Mouse (Mus musculus): ENCODE data around the gene Xirp1. TPM values are rescaled to one million over a fixed set of nuclear protein-coding genes. Genes with fewer than 3 reads are reported as not detected.
"Not testable (repeated sequence)": the region's sequence is repeated elsewhere in the genome, so short reads cannot be mapped to it uniquely, and the experiment has no call there.

Xirp1 gene
- polyA plus RNA-seq, 1 experiment from 2014 or later, result 1.1 TPM

DNA sequence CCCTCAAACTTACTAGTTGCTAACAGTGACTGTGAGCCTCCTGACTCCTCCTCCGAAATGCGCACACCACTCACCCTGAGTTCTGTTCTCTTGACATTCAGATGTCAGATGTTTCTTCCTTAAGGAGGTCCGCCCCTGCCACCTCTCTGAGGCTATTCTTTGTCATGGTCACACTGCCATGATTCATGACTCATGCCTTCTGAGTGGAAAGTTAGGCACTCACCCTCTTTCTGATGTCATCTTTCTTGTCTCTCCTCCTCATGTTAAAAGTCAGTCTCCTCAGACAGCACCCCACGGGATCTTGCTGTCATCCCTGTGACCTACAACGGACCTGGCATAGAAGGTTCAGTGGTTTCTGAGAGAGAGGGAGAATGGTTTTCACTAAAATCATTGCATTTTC, 10.6 kb downstream of the Xirp1 start:
- Histone ChIP-seq H3K4me1 (replicated peaks; ENCODE audit: control insufficient read depth, insufficient read depth, low read length) (peaks cover 2% of the 10 kb centered on the region), H3K36me3 (ENCODE audit: control insufficient read depth, insufficient read depth, low read length) (no peaks in the 10 kb centered on the region), H3K4me2 (no peak overlapping the region), H3K4me3 (ENCODE audit: low read depth, low read length) (no peak overlapping the region), H3K9ac (ENCODE audit: low read depth, low read length) (no peak overlapping the region), H3K27me3 (replicated peaks; ENCODE audit: control insufficient read depth, insufficient read depth, low read length) (peaks cover 3% of the 10 kb centered on the region; the same call in 1 of the 2 replicates), H3K9me3 (ENCODE audit: control insufficient read depth, low read length) (no peaks in the 10 kb centered on the region), H3K27ac (ENCODE audit: low read depth, low read length) (no peak overlapping the region)
- 80% methylated on average over 5 of the region's 5 CpGs for WGBS
- DNase-seq (ENCODE audit: low spot score), result no peak
- no peak for ATAC-seq (replicated peaks; ENCODE audit: low FRiP score)

DNA sequence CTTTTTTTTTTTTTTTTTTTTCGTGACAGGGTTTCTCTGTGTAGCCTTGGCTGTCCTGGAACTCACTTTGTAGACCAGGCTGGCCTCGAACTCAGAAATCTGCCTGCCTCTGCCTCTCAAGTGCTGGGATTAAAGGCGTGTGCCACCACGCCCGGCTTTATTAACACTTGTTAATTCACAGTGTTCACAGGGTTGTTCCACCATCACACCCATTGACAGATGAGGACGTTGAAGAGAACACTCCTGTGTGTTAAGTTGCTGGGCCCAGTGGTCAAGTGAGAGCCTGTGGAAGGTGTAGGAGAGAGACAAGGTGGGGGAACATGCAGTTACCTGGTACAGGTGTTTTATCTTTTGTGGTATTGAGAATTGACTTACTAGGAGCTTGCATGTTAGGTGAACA, 11.2 kb downstream of the Xirp1 start:
- 82% methylated on average over 6 of the region's 6 CpGs for WGBS
- H3K27me3 ChIP-seq (replicated peaks; ENCODE audit: control insufficient read depth, insufficient read depth, low read length); H3K9ac ChIP-seq (ENCODE audit: low read depth, low read length); H3K9me3 ChIP-seq (ENCODE audit: control insufficient read depth, low read length); H3K4me1 ChIP-seq (replicated peaks; ENCODE audit: control insufficient read depth, insufficient read depth, low read length); DNase-seq (ENCODE audit: low spot score); ATAC-seq (replicated peaks; ENCODE audit: low FRiP score); H3K4me3 ChIP-seq (ENCODE audit: low read depth, low read length); H3K27ac ChIP-seq (ENCODE audit: low read depth, low read length); H3K36me3 ChIP-seq (ENCODE audit: control insufficient read depth, insufficient read depth, low read length); H3K4me2 ChIP-seq: not testable (repeated sequence)

DNA sequence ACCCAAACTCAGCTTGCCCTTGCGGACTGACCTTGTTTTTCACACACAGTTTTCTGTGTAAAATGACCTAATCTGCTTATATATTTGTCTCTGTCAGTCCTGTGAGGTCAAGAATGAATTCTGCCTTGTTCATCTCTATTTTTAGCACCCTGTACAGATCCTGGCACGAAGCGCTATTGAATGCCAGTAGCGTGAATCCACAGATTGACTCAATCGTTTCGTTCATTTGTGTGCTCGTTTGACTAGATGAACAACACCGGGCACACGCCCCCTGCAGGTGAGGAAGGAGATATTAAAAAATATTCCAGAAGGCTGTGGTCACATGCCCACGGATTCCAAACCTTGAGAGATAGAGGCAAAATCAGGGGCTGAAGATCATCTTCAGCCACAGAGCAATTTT, 11.9 kb downstream of the Xirp1 start:
- no peak for DNase-seq (ENCODE audit: low spot score)
- ATAC-seq (replicated peaks; ENCODE audit: low FRiP score), result peak; percentile 62
- Histone ChIP-seq H3K4me3 (ENCODE audit: low read depth, low read length) (peak overlapping the region; percentile 49), H3K27ac (ENCODE audit: low read depth, low read length) (no peak overlapping the region; the same call in 1 of the 2 replicates), H3K4me1 (replicated peaks; ENCODE audit: control insufficient read depth, insufficient read depth, low read length) (peaks cover 2% of the 10 kb centered on the region), H3K9me3 (ENCODE audit: control insufficient read depth, low read length) (no peaks in the 10 kb centered on the region), H3K4me2 (peak overlapping the region; percentile 91), H3K27me3 (replicated peaks; ENCODE audit: control insufficient read depth, insufficient read depth, low read length) (peaks cover 3% of the 10 kb centered on the region; the same call in 1 of the 2 replicates), H3K36me3 (ENCODE audit: control insufficient read depth, insufficient read depth, low read length) (no peaks in the 10 kb centered on the region), H3K9ac (ENCODE audit: low read depth, low read length) (no peak overlapping the region)
- WGBS, result 2% methylated on average over 10 of the region's 10 CpGs

DNA sequence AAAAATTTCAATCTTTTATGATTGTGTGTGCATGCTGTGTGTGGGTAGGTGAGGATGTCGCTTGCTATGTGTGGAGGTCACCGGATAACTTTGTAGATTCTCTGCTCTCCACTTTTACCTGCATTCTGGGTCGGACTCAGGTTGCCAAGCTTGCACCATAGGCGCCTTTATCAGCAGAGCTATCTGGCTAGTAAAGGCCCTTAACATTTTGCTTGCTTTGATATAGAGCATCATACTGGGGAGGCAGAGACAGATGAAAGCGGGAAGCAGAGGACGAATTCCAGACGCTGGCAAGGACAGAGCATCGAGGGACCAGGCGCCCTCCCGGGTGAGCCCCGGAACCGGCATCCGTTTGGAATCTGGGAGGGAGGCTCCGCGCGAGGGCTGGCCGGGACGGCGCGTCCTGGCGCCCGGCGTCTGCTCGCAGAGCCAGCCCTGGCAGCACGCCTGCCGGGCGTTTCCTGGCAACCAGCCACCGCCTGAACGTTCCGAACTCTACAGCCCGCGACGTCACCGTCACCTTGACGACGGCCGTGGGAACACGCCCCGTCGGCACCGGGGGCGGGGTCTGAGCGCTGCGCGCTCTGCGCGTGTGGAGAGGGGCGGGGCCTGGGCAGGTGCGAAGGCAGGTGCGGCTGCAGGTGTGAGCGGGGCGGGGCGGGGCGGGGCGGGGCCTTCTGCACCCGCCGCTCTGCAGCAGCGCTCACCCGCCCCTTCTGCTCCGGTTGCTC, 12.5 kb downstream of the Xirp1 start:
- Histone ChIP-seq H3K4me2 (peak overlapping the region; percentile 91), H3K36me3 (ENCODE audit: control insufficient read depth, insufficient read depth, low read length) (no peaks in the 10 kb centered on the region), H3K27me3 (replicated peaks; ENCODE audit: control insufficient read depth, insufficient read depth, low read length) (peaks cover 3% of the 10 kb centered on the region; the same call in 1 of the 2 replicates), H3K4me1 (replicated peaks; ENCODE audit: control insufficient read depth, insufficient read depth, low read length) (peaks cover 2% of the 10 kb centered on the region), H3K4me3 (ENCODE audit: low read depth, low read length) (peak overlapping the region; percentile 49), H3K9ac (ENCODE audit: low read depth, low read length) (peak overlapping the region; percentile 35), H3K27ac (ENCODE audit: low read depth, low read length) (peak overlapping the region; percentile 28), H3K9me3 (ENCODE audit: control insufficient read depth, low read length) (no peaks in the 10 kb centered on the region)
- WGBS, result 2% methylated on average over 55 of the region's 60 CpGs
- peak; percentile 87 for DNase-seq (ENCODE audit: low spot score)
- peak; percentile 93 for ATAC-seq (replicated peaks; ENCODE audit: low FRiP score)

DNA sequence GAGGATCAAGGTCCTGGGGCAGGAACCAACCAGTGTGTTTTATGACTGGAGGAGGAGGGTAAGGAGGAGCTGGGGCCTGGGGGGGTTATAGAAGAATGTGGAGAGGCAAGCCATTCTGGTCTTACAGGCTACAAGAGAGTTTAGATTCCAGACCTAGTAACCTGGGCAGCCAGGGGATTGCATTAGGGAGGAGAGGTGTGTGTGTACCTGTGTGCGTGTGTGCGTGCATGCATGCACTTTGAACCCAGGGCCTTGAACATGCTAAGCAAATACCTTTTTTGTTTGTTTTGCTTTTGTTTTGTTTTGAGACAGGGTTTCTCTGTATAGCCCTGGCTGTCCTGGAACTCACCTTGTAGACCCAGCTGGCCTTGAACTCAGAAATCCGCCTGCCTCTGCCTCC, 13.5 kb downstream of the Xirp1 start:
- Histone ChIP-seq H3K9ac (ENCODE audit: low read depth, low read length) (no peak overlapping the region), H3K4me1 (replicated peaks; ENCODE audit: control insufficient read depth, insufficient read depth, low read length) (peaks cover 2% of the 10 kb centered on the region), H3K36me3 (ENCODE audit: control insufficient read depth, insufficient read depth, low read length) (no peaks in the 10 kb centered on the region), H3K27ac (ENCODE audit: low read depth, low read length) (no peak overlapping the region), H3K9me3 (ENCODE audit: control insufficient read depth, low read length) (no peaks in the 10 kb centered on the region), H3K27me3 (replicated peaks; ENCODE audit: control insufficient read depth, insufficient read depth, low read length) (peaks cover 3% of the 10 kb centered on the region; the same call in 1 of the 2 replicates), H3K4me2 (no peak overlapping the region), H3K4me3 (ENCODE audit: low read depth, low read length) (no peak overlapping the region)
- no peak for DNase-seq (ENCODE audit: low spot score)
- ATAC-seq (replicated peaks; ENCODE audit: low FRiP score), result no peak
- 90% methylated on average over 3 of the region's 3 CpGs for WGBS

DNA sequence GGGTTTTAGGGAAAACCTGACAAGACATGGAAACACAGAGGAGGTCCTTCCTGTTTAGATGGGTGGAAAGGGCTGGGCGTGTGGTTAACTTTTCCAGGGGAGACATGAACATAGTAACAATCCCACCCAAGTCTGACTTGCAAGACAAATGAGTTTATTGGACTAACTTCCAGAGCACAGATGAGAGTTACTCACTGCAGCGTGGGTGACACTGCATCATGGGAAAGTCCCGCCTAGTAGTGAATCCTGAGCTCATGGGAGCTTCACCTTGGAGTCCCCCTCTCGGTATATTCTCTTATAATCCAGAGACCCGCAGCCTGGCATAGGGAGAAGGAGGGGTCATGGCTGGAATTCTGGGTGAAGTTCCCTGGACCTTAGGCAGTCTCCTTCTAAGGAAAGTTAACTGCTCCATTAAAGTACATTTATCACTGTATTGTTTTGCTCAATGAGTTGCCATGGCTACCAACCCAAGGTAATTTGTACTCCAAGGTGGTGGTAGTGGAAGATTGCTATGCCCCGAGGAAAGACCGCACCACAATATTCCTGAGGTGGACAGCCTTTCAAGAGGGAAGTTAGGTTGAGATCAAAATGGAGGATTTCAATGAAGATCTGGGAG, 14.1 kb downstream of the Xirp1 start:
- DNase-seq (ENCODE audit: low spot score), result no peak
- no peak for ATAC-seq (replicated peaks; ENCODE audit: low FRiP score)
- no peak overlapping the region for H3K27ac ChIP-seq (ENCODE audit: low read depth, low read length)

DNA sequence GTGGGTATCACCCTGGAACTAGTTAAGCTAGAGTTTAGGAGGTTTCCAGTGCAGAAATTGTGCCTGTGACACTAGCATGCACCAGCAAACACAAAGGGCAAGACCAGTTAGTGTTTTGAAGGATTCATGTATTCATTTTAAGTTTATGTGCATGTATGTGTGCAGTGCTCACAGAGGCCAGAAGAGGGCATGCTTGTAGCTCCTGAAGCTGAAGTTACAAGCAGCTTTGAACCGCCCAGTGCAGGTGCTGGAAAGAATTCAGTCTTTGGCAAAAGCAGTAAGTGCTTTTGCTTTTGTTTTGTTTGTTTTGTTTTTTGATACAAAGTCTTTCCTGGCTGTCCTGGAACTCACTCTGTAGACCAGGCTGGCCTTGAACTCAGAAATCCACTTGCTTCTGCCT, 15.6 kb downstream of the Xirp1 start:
- Histone ChIP-seq H3K4me1 (replicated peaks; ENCODE audit: control insufficient read depth, insufficient read depth, low read length) (peaks cover 6% of the 10 kb centered on the region; the same call in 1 of the 2 replicates), H3K36me3 (ENCODE audit: control insufficient read depth, insufficient read depth, low read length) (no peaks in the 10 kb centered on the region), H3K9ac (ENCODE audit: low read depth, low read length) (no peak overlapping the region), H3K4me2 (no peak overlapping the region), H3K27ac (ENCODE audit: low read depth, low read length) (no peak overlapping the region), H3K9me3 (ENCODE audit: control insufficient read depth, low read length) (no peaks in the 10 kb centered on the region), H3K27me3 (replicated peaks; ENCODE audit: control insufficient read depth, insufficient read depth, low read length) (no peaks in the 10 kb centered on the region), H3K4me3 (ENCODE audit: low read depth, low read length) (no peak overlapping the region)
- ATAC-seq (replicated peaks; ENCODE audit: low FRiP score) (no peak), DNase-seq (ENCODE audit: low spot score) (no peak)
- 81% methylated on average over 1 of the region's 1 CpGs for WGBS

More for the DNA sequence above, 14.1 kb downstream of the Xirp1 start:
- no peaks in the 10 kb centered on the region for H3K36me3 ChIP-seq (ENCODE audit: control insufficient read depth, insufficient read depth, low read length)
- H3K9ac ChIP-seq (ENCODE audit: low read depth, low read length), result no peak overlapping the region
- H3K9me3 ChIP-seq (ENCODE audit: control insufficient read depth, low read length), result no peaks in the 10 kb centered on the region
- H3K4me1 ChIP-seq (replicated peaks; ENCODE audit: control insufficient read depth, insufficient read depth, low read length), result peaks cover 2% of the 10 kb centered on the region
- 70% methylated on average over 7 of the region's 7 CpGs for WGBS
- H3K4me3 ChIP-seq (ENCODE audit: low read depth, low read length), result no peak overlapping the region
- peaks cover 3% of the 10 kb centered on the region; the same call in 1 of the 2 replicates for H3K27me3 ChIP-seq (replicated peaks; ENCODE audit: control insufficient read depth, insufficient read depth, low read length)
- no peak overlapping the region for H3K4me2 ChIP-seq

DNA sequence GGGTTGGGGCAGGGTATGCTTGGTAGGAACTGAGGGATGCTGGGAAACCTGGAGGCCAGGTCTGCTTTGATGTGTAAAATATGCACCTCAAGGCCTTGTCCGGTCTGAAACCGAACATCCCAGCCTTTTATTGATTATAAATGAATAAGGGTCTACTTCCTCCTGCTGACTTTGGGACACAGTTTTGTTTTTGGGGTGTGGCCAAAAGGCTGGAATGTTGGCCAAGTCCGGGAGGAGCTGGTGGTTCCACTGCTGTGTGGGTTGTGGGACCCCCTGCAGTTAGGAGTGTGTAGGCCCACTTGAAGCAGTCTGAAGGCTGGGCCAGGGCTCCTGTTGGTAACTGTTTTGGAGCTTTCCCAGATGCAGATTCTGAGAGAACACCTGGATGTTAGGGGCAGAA, 17.5 kb downstream of the Xirp1 start:
- no peak overlapping the region for H3K4me3 ChIP-seq (ENCODE audit: low read depth, low read length)
- 73% methylated on average over 3 of the region's 3 CpGs for WGBS
- no peak overlapping the region for H3K9ac ChIP-seq (ENCODE audit: low read depth, low read length)
- H3K27ac ChIP-seq (ENCODE audit: low read depth, low read length), result no peak overlapping the region
- peaks cover 16% of the 10 kb centered on the region for H3K4me1 ChIP-seq (replicated peaks; ENCODE audit: control insufficient read depth, insufficient read depth, low read length)
- H3K9me3 ChIP-seq (ENCODE audit: control insufficient read depth, low read length), result no peaks in the 10 kb centered on the region
- ATAC-seq (replicated peaks; ENCODE audit: low FRiP score) (no peak), DNase-seq (ENCODE audit: low spot score) (no peak)
- H3K36me3 ChIP-seq (ENCODE audit: control insufficient read depth, insufficient read depth, low read length), result no peaks in the 10 kb centered on the region
- no peak overlapping the region for H3K4me2 ChIP-seq
- no peaks in the 10 kb centered on the region for H3K27me3 ChIP-seq (replicated peaks; ENCODE audit: control insufficient read depth, insufficient read depth, low read length)

All from liver, embryonic 11.5 days (tissue).